Mouse (Mus musculus) liver, adult 2 months (tissue): ENCODE measurements around the gene Rara.

ENCODE experiments used
- CTCF ChIP-seq: fragments of 200-500 bp; IDR thresholded peaks from 2 replicates; pipeline ENCODE4 v1.5.1; 2011; ENCODE audit warnings: low read depth, low read length, control low read depth
- POLR2A ChIP-seq: fragments of 200-500 bp; IDR thresholded peaks from 2 replicates; pipeline ENCODE4 v1.6.1; 2011; ENCODE audit warnings: low read length, control low read depth; ENCODE audit not compliant: insufficient read depth; ENCODE audit errors: extremely low read depth

DNA sequence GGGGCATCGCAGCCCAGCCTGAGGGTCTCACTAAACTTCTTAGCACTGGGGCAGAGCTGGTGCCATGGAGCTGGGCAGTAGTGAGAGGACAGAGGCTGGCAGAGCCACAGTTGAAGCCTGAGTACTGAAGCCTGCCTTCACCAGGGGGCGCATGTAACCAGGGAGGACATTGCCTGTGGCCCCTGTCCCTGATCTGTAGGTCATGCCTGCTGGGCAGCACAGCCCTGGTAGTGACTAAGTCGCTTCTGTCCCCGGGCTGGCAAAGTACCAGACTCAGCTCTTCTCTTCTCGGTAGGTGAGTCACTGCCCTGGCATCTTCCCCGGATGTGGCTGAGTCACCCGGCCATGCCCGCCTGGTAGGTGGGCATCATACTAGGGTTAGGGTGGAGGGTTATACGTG lies 5.5 kb downstream of the Rara start:
- TF ChIP-seq POLR2A (no peak), CTCF (peak; percentile 89)
